Mouse (Mus musculus): Measurements from ENCODE around the gene Map3k4.

The Map3k4 gene

DNA sequence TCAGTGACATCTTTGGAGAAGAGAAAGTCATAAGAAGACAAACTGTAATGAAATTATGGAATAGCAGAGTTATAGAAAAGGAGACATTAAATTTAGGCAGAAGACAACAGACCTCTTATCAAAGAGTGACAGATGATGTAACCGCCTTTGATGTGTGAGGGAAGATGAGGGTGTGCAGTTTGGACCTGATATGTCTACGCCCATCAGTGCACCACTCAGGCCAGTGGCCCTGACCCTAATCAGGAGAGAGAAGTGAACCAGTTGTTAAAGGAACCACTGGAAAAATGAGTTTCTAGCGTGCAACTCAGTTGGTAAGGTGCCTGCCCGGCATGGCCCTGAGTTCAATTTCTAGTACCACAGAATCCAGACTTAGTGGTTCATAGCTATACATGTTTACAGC lies 132.7 kb downstream of the Map3k4 start:
- no peak for DNase-seq (ENCODE audit: low spot score in 2 of 2)

- DNase-seq (ENCODE audit: low spot score in 2 of 2): no peak
Observed at GRCm38 (mm10) chr17:12184283-12184682, 134.3 kb downstream of the Map3k4 start.

GRCm38 (mm10) chr17:12182702-12183485 lies 135.7 kb downstream of the Map3k4 start:
- no peak for DNase-seq (ENCODE audit: low spot score in 2 of 2)

- no peak for DNase-seq (ENCODE audit: low spot score in 2 of 2)
Observed at GRCm38 (mm10) chr17:12179766-12180165, 138.8 kb downstream of the Map3k4 start.

- no peak for DNase-seq (ENCODE audit: low spot score in 2 of 2)
Observed at GRCm38 (mm10) chr17:12179339-12179738, 139.3 kb downstream of the Map3k4 start.
